Mouse (Mus musculus) thymus, adult 2 months (tissue): ENCODE data around the gene Fxyd7.

Experiments used
- CTCF ChIP-seq: fragments of 200-500 bp; IDR thresholded peaks from 2 replicates; pipeline ENCODE4 v1.5.1; 2012; ENCODE audit warnings: mild to moderate bottlenecking, control low read depth, low read length, moderate library complexity, borderline replicate concordance; ENCODE audit not compliant: control insufficient read depth, poor library complexity, insufficient read depth; ENCODE audit errors: extremely low read depth
- POLR2A ChIP-seq: fragments of 200-500 bp; IDR thresholded peaks from 2 replicates; pipeline ENCODE4 v1.6.1; 2012; ENCODE audit warnings: mild to moderate bottlenecking, low read length, control low read depth, moderate library complexity; ENCODE audit not compliant: control insufficient read depth, poor library complexity, insufficient read depth; ENCODE audit errors: extremely low read depth

GRCm38 (mm10) chr7:31000505-31001020 is 50.7 kb downstream of the Fxyd7 start:
- TF ChIP-seq CTCF (no peak), POLR2A (no peak)
